Mouse (Mus musculus) testis, adult 2 months (tissue): ENCODE measurements around the gene Sh3bp4.

Source experiments
- CTCF ChIP-seq: fragments of 200-500 bp; IDR thresholded peaks from 2 replicates; pipeline ENCODE4 v1.5.1; 2012; ENCODE audit warnings: low read depth, mild to moderate bottlenecking, inconsistent platforms, low read length, moderate library complexity; ENCODE audit not compliant: control insufficient read depth, insufficient read depth, insufficient replicate concordance
- POLR2A ChIP-seq: fragments of 200-500 bp; IDR thresholded peaks from 2 replicates; pipeline ENCODE4 v1.6.1; 2012; ENCODE audit warnings: low read depth, mild to moderate bottlenecking, inconsistent platforms, low read length, moderate library complexity; ENCODE audit not compliant: control insufficient read depth

- TF ChIP-seq POLR2A (0 out of 2 replicates have a peak, but pooled peaks have one; percentile 23), CTCF (peak; percentile 69; the same call in 1 of the 2 replicates)
These were observed 125.9 kb downstream of the Sh3bp4 start for GRCm38 (mm10) chr1:89195827-89196712.
